Mouse (Mus musculus) CH12.LX (cell line): ENCODE measurements at regions not wholly inside any gene's neighbourhood (a gene's known extent, or its start where the extent isn't known, plus 50 kb on each side); places are given as distances from the start of the nearest gene placed in this dataset.

Source experiments
- DNase-seq: peaks from one replicate; pipeline ENCODE4 v3.0.0-alpha.2; 2013; ENCODE audit errors: extremely low read depth
- H3K27ac ChIP-seq: 2 replicates; pipeline ENCODE4 v1.5.1; 2012; ENCODE audit warnings: low read depth, mild to moderate bottlenecking, control low read depth, moderate library complexity; ENCODE audit not compliant: insufficient read depth
- H3K27me3 ChIP-seq: replicated peaks from 2 replicates; pipeline ENCODE3; 2012; ENCODE audit warnings: inconsistent platforms
- H3K36me3 ChIP-seq, 2 experiments: replicated peaks in 1 of 2; 2 replicates each; pipeline versions ENCODE3 to v1.6.1; 2012; ENCODE audit warnings: inconsistent platforms in 1 of 2, low read length in 1 of 2, mild to moderate bottlenecking in 1 of 2, mixed read lengths in 1 of 2, moderate library complexity in 1 of 2; ENCODE audit not compliant: control insufficient read depth in 1 of 2, insufficient read depth in 1 of 2
- H3K4me1 ChIP-seq, 2 experiments: 2 replicates each; pipeline ENCODE4 v1.6.1; 2012; ENCODE audit warnings: inconsistent platforms in 1 of 2, moderate library complexity in 1 of 2; ENCODE audit not compliant: insufficient read depth in 2 of 2, control insufficient read depth in 1 of 2
- H3K4me2 ChIP-seq: 2 replicates; pipeline ENCODE4 v1.6.1; 2012; ENCODE audit warnings: low read depth, mild to moderate bottlenecking, control low read depth; ENCODE audit not compliant: poor library complexity, insufficient read depth, severe bottlenecking
- H3K4me3 ChIP-seq, 3 experiments: fragments of 150-350 bp in 1 of 3; sonication (generic) in 1 of 3; replicated peaks in 1 of 3; 2 replicates each; pipeline versions ENCODE3 to v1.5.1; 2011 to 2012; ENCODE audit warnings: low read depth in 2 of 3, low read length in 2 of 3, mild to moderate bottlenecking in 2 of 3, moderate library complexity in 2 of 3, control low read depth in 1 of 3, improper control_type of control experiment in 1 of 3, inconsistent platforms in 1 of 3, mixed read lengths in 1 of 3; ENCODE audit not compliant: poor library complexity in 1 of 3
- H3K79me2 ChIP-seq: replicated peaks from 2 replicates; pipeline ENCODE4 v1.6.1; 2012; ENCODE audit warnings: mild to moderate bottlenecking, moderate library complexity; ENCODE audit not compliant: control insufficient read depth, poor library complexity, insufficient read depth, severe bottlenecking; ENCODE audit errors: extremely low read depth
- H3K9ac ChIP-seq: 2 replicates; pipeline ENCODE4 v1.6.1; 2012; ENCODE audit warnings: low read depth, mild to moderate bottlenecking, control low read depth, moderate library complexity; ENCODE audit not compliant: insufficient read depth
- H3K9me3 ChIP-seq: replicated peaks from 2 replicates; pipeline ENCODE3; 2012; ENCODE audit warnings: low read length, inconsistent platforms, mixed read lengths
- CTCF ChIP-seq, 2 experiments: IDR thresholded peaks in 1 of 2; conservative IDR thresholded peaks in 1 of 2; 2 replicates each; pipeline ENCODE4 v1.5.1; 2011 to 2012; ENCODE audit warnings: low read depth in 2 of 2, low read length in 2 of 2, improper control_type of control experiment in 1 of 2, inconsistent platforms in 1 of 2, mild to moderate bottlenecking in 1 of 2, moderate library complexity in 1 of 2
- EP300 ChIP-seq: IDR thresholded peaks from 2 replicates; pipeline ENCODE4 v1.6.1; 2011; ENCODE audit warnings: low read length, improper control_type of control experiment
- HCFC1 ChIP-seq: IDR thresholded peaks from 2 replicates; pipeline ENCODE4 v1.6.1; 2012; ENCODE audit warnings: low read depth, mild to moderate bottlenecking, inconsistent platforms, low read length, improper control_type of control experiment
- JUN ChIP-seq: IDR thresholded peaks from 2 replicates; pipeline ENCODE4 v1.6.1; 2011; ENCODE audit warnings: low read depth, mild to moderate bottlenecking, low read length, improper control_type of control experiment, moderate library complexity; ENCODE audit not compliant: insufficient read depth
- JUND ChIP-seq: conservative IDR thresholded peaks from 2 replicates; pipeline ENCODE4 v1.6.1; 2011; ENCODE audit warnings: low read depth, low read length, improper control_type of control experiment
- KAT2A ChIP-seq: IDR thresholded peaks from 2 replicates; pipeline ENCODE4 v1.6.1; 2012; ENCODE audit warnings: low read length, improper control_type of control experiment, inconsistent platforms; ENCODE audit not compliant: insufficient replicate concordance
- MAFK ChIP-seq: IDR thresholded peaks from 2 replicates; pipeline ENCODE4 v1.6.1; 2011; ENCODE audit warnings: low read length, improper control_type of control experiment; ENCODE audit not compliant: insufficient replicate concordance
- MAZ ChIP-seq: IDR thresholded peaks from 2 replicates; pipeline ENCODE4 v1.6.1; 2012; ENCODE audit warnings: low read depth, mild to moderate bottlenecking, inconsistent platforms, low read length, improper control_type of control experiment, moderate library complexity
- MXI1 ChIP-seq: IDR thresholded peaks from 2 replicates; pipeline ENCODE4 v1.6.1; 2011; ENCODE audit warnings: mild to moderate bottlenecking, low read depth, low read length, improper control_type of control experiment
- MYC ChIP-seq: IDR thresholded peaks from 2 replicates; pipeline ENCODE4 v1.6.1; 2011; ENCODE audit warnings: low read depth, mild to moderate bottlenecking, improper control_type of control experiment, low read length
- NELFE ChIP-seq: IDR thresholded peaks from 2 replicates; pipeline ENCODE4 v1.6.1; 2011; ENCODE audit warnings: low read depth, low read length, improper control_type of control experiment
- PAX5 ChIP-seq: IDR thresholded peaks from 2 replicates; pipeline ENCODE4 v1.6.1; 2012; ENCODE audit warnings: low read length, inconsistent platforms, mixed read lengths
- POLR2A ChIP-seq: IDR thresholded peaks from 2 replicates; pipeline ENCODE4 v1.6.1; 2011; ENCODE audit warnings: low read depth, mild to moderate bottlenecking, improper control_type of control experiment, low read length
- POLR2AphosphoS2 ChIP-seq: IDR thresholded peaks from 2 replicates; pipeline ENCODE4 v1.6.1; 2011; ENCODE audit warnings: low read depth, low read length, improper control_type of control experiment
- SIN3A ChIP-seq: IDR thresholded peaks from 2 replicates; pipeline ENCODE4 v1.6.1; 2012; ENCODE audit warnings: low read length, improper control_type of control experiment, inconsistent platforms
- SMC3 ChIP-seq: IDR thresholded peaks from 2 replicates; pipeline ENCODE4 v1.6.1; 2011; ENCODE audit warnings: low read depth, low read length, improper control_type of control experiment
- TBP ChIP-seq: conservative IDR thresholded peaks from 2 replicates; pipeline ENCODE4 v1.6.1; 2011; ENCODE audit warnings: low read depth, low read length, improper control_type of control experiment
- ZC3H11A ChIP-seq: IDR thresholded peaks from 2 replicates; pipeline ENCODE4 v1.6.1; 2012; ENCODE audit warnings: low read depth, mild to moderate bottlenecking, inconsistent platforms, low read length, improper control_type of control experiment
- ZKSCAN1 ChIP-seq: IDR thresholded peaks from 2 replicates; pipeline ENCODE4 v1.6.1; 2012; ENCODE audit warnings: low read depth, inconsistent platforms, low read length, improper control_type of control experiment, borderline replicate concordance
- ZMIZ1 ChIP-seq: IDR thresholded peaks from 2 replicates; pipeline ENCODE4 v1.6.1; 2012; ENCODE audit warnings: low read depth, mild to moderate bottlenecking, inconsistent platforms, low read length, improper control_type of control experiment
- dilution Hi-C: fragments of 300-500 bp; cut with MboI; formaldehyde crosslinking; loops from 2 replicates; pipeline ENCODE4 v1.14.3; 2020; ENCODE audit warnings: low sequenced_read_pairs; ENCODE audit not compliant: extremely low pct_unique_long_range_greater_than_20kb, extremely low pct_ligation_motif_present
- in situ Hi-C: fragments of 300-500 bp; cut with MboI; formaldehyde crosslinking; loops from 3 replicates; pipeline ENCODE4 v1.14.3; 2019; ENCODE audit warnings: low sequenced_read_pairs, low pct_ligation_motif_present, low pct_unique_long_range_greater_than_20kb, mixed read lengths

DNA sequence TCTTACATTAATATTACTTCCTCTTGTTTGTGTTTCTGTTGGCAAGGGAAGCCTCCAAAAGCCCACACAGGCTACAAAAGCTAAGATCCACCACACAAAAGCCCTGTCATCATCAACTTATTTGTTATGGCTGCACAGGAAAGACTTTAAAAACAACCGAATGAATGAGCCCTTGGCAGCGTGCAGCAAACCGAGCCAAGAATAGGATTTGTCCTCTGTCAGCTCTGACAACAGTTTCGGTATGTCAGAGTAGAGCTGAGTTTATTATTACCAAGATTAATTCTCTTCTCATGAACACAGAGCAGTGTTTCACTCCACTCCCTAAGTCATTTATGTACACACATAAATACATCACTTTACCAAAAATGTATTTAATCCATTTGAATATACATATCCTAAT, 236.1 kb upstream of the G2e3 start:
- in situ Hi-C loops (no loop called here), dilution Hi-C loops (no loop called here)
- Histone ChIP-seq H3K36me3 (no peaks in the 10 kb centered on the region), H3K4me1 (no peaks in the 10 kb centered on the region), H3K4me3 (no peak overlapping the region), H3K79me2 (no peaks in the 10 kb centered on the region), H3K27me3 (no peaks in the 10 kb centered on the region), H3K9ac (no peak overlapping the region), H3K9me3 (peaks cover 35% of the 10 kb centered on the region), H3K27ac (no peak overlapping the region), H3K4me2 (no peak overlapping the region)
- no peak for DNase-seq
- TF ChIP-seq PAX5: no peak
- no peak for TF ChIP-seq SIN3A
- no peak for TF ChIP-seq NELFE
- TF ChIP-seq ZC3H11A: no peak
- no peak for TF ChIP-seq TBP
- TF ChIP-seq POLR2AphosphoS2: no peak
- no peak for TF ChIP-seq JUN
- TF ChIP-seq JUND: no peak
- TF ChIP-seq ZKSCAN1: no peak
- no peak for TF ChIP-seq MAFK
- TF ChIP-seq MYC: no peak
- no peak for TF ChIP-seq ZMIZ1
- no peak for TF ChIP-seq MAZ
- TF ChIP-seq SMC3: no peak
- no peak for TF ChIP-seq HCFC1
- TF ChIP-seq EP300: no peak

DNA sequence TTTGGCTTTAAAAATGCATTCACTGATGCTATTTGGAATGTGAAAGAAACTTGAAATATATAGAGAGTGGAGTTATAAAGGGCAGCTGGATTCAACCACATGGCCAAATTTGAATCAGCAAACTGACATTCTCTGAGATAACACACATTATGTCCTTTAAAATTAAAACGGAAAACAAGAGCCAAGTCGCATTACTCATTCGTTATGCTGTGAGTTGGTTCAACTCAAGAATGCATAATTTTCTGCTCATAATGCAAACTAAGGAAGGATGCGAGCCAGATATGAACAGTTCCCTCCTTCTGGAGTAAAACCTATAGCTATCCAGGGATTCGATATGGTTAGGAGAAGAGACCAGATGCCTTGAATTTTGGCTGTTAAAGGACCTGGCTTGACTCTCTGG, 239.8 kb upstream of the G2e3 start:
- Histone ChIP-seq H3K4me1 (no peaks in the 10 kb centered on the region), H3K4me2 (no peak overlapping the region), H3K27me3 (no peaks in the 10 kb centered on the region), H3K9me3 (peaks cover 33% of the 10 kb centered on the region), H3K9ac (no peak overlapping the region), H3K79me2 (no peaks in the 10 kb centered on the region), H3K27ac (no peak overlapping the region), H3K36me3 (no peaks in the 10 kb centered on the region), H3K4me3 (no peak overlapping the region)
- in situ Hi-C loops (no loop called here), dilution Hi-C loops (no loop called here)
- DNase-seq: no peak
- TF ChIP-seq MXI1: no peak
- no peak for TF ChIP-seq CTCF (conservative IDR thresholded peaks at IDR 0.05 in 1 of 2, IDR thresholded peaks at IDR 0.05 in 1 of 2; ENCODE audit: low read depth in 2 of 2, low read length in 2 of 2)
- TF ChIP-seq JUN: no peak
- TF ChIP-seq EP300: no peak
- no peak for TF ChIP-seq POLR2A
- no peak for TF ChIP-seq KAT2A
- TF ChIP-seq SIN3A: no peak
- TF ChIP-seq JUND: no peak
- no peak for TF ChIP-seq ZC3H11A
- TF ChIP-seq, all 38 proteins: peak for 0
